Mouse (Mus musculus) cerebellum, adult 11-12 months (tissue): ENCODE measurements at regions not wholly inside any gene's neighbourhood (a gene's known extent, or its start where the extent isn't known, plus 50 kb on each side); places are given as distances from the start of the nearest gene placed in this dataset.
"Not testable (repeated sequence)": the region's sequence is repeated elsewhere in the genome, so short reads cannot be mapped to it uniquely, and the experiment has no call there.

Experiments used
- DNase-seq: peaks from one replicate; pipeline ENCODE4 v3.0.0; 2022

- no peak for DNase-seq
Observed at GRCm38 (mm10) chr9:31650362-31651130, 186.3 kb upstream of the Tmem45b start.

GRCm38 (mm10) chr9:31649073-31649472, 184.8 kb upstream of the Tmem45b start:
- DNase-seq = no peak

- DNase-seq = no peak
Observed at GRCm38 (mm10) chr9:31648551-31648950, 184.3 kb upstream of the Tmem45b start.

- no peak for DNase-seq
Observed at GRCm38 (mm10) chr9:31645114-31645513, 180.9 kb upstream of the Tmem45b start.

GRCm38 (mm10) chr9:31644106-31644505, 179.8 kb upstream of the Tmem45b start:
- no peak for DNase-seq

GRCm38 (mm10) chr9:31642169-31642568, 177.9 kb upstream of the Tmem45b start:
- no peak for DNase-seq

- DNase-seq = no peak
Observed at GRCm38 (mm10) chr9:31628291-31628690, 164.0 kb upstream of the Tmem45b start.

- not testable (repeated sequence) for DNase-seq
Observed at GRCm38 (mm10) chr9:31621553-31621952, 157.3 kb upstream of the Tmem45b start.

GRCm38 (mm10) chr9:31619344-31619743, 155.1 kb upstream of the Tmem45b start:
- DNase-seq = no peak

- no peak for DNase-seq
Observed at GRCm38 (mm10) chr9:31614250-31614945, 150.1 kb upstream of the Tmem45b start.

- no peak for DNase-seq
Observed at GRCm38 (mm10) chr9:31611036-31611695, 146.9 kb upstream of the Tmem45b start.

- DNase-seq = no peak
Observed at GRCm38 (mm10) chr9:31610631-31611030, 146.4 kb upstream of the Tmem45b start.

GRCm38 (mm10) chr9:31610212-31610611, 145.9 kb upstream of the Tmem45b start:
- DNase-seq = no peak

- DNase-seq = no peak
Observed at GRCm38 (mm10) chr9:31609731-31610130, 145.5 kb upstream of the Tmem45b start.

GRCm38 (mm10) chr9:31608084-31608870, 144.0 kb upstream of the Tmem45b start:
- DNase-seq = no peak

GRCm38 (mm10) chr9:31606936-31607335, 142.7 kb upstream of the Tmem45b start:
- DNase-seq = no peak

GRCm38 (mm10) chr9:31604497-31605090, 140.3 kb upstream of the Tmem45b start:
- DNase-seq = no peak

- no peak for DNase-seq
Observed at GRCm38 (mm10) chr9:31602707-31603106, 138.4 kb upstream of the Tmem45b start.

GRCm38 (mm10) chr9:31595096-31595495, 130.8 kb upstream of the Tmem45b start:
- DNase-seq = no peak

GRCm38 (mm10) chr9:31587671-31588070, 123.4 kb upstream of the Tmem45b start:
- DNase-seq = no peak

GRCm38 (mm10) chr9:31583983-31584382, 119.7 kb upstream of the Tmem45b start:
- no peak for DNase-seq

GRCm38 (mm10) chr9:31582947-31583346, 118.7 kb upstream of the Tmem45b start:
- DNase-seq = no peak
